Mouse (Mus musculus) heart, embryonic 13.5 days (tissue): ENCODE results near the gene Nrip3. TPM values are rescaled to one million over a fixed set of nuclear protein-coding genes. Genes with fewer than 3 reads are reported as not detected.

Experiments
- ATAC-seq: fragments of 200-750 bp; cut with Nextera tagmentation; 2 replicates; pipeline ENCODE4 v1.8.0; 2017; ENCODE audit warnings: moderate TSS enrichment; ENCODE audit not compliant: insufficient number of reproducible peaks, low FRiP score, low TSS enrichment; ENCODE audit errors: extremely low read depth
- H3K27ac ChIP-seq: fragments of 300-500 bp; sonication (generic); replicated peaks from 2 replicates; pipeline ENCODE4 v1.5.1; 2015; ENCODE audit warnings: moderate library complexity, mild to moderate bottlenecking, inconsistent platforms
- H3K27me3 ChIP-seq: fragments of 300-500 bp; sonication (generic); replicated peaks from 2 replicates; pipeline ENCODE4 v1.6.1; 2015; ENCODE audit warnings: mild to moderate bottlenecking, inconsistent platforms
- H3K36me3 ChIP-seq: fragments of 300-500 bp; sonication (generic); 2 replicates; pipeline ENCODE4 v1.6.1; 2015; ENCODE audit warnings: mild to moderate bottlenecking, inconsistent platforms
- H3K4me1 ChIP-seq: fragments of 300-500 bp; sonication (generic); 2 replicates; pipeline ENCODE4 v1.6.1; 2015; ENCODE audit warnings: inconsistent platforms
- H3K4me2 ChIP-seq: fragments of 300-500 bp; sonication (generic); 2 replicates; pipeline ENCODE4 v1.6.1; 2015; ENCODE audit warnings: inconsistent platforms, mild to moderate bottlenecking, moderate library complexity
- H3K4me3 ChIP-seq: fragments of 300-500 bp; sonication (generic); 2 replicates; pipeline ENCODE4 v1.5.1; 2015; ENCODE audit warnings: moderate library complexity, mild to moderate bottlenecking, inconsistent platforms
- H3K9ac ChIP-seq: fragments of 300-500 bp; sonication (generic); 2 replicates; pipeline ENCODE4 v1.6.1; 2015; ENCODE audit warnings: inconsistent platforms, mild to moderate bottlenecking, moderate library complexity
- H3K9me3 ChIP-seq: fragments of 300-500 bp; sonication (generic); 2 replicates; pipeline ENCODE4 v1.6.1; 2016; ENCODE audit warnings: inconsistent platforms
- whole genome bisulfite sequencing: fragments of 180-500 bp; shearing (Covaris S2); methylation state at CpG from one replicate; pipeline ENCODE4 v1.1.7; 2015; ENCODE audit warnings: mixed read lengths; 5-methylcytosine and 5-hydroxymethylcytosine counted together
- polyA plus RNA-seq: library from polyadenylated mRNA; unstranded; fragments of >200 nt; fragmentation: Nextera tagmentation; extraction: Ambion mirVana; gene quantifications from 2 replicates; pipeline ENCODE4 v1.2.1, GENCODE M21; 2015

Nrip3 gene
- polyA plus RNA-seq, result 0.33 and 0.46 TPM in 2 replicates

DNA sequence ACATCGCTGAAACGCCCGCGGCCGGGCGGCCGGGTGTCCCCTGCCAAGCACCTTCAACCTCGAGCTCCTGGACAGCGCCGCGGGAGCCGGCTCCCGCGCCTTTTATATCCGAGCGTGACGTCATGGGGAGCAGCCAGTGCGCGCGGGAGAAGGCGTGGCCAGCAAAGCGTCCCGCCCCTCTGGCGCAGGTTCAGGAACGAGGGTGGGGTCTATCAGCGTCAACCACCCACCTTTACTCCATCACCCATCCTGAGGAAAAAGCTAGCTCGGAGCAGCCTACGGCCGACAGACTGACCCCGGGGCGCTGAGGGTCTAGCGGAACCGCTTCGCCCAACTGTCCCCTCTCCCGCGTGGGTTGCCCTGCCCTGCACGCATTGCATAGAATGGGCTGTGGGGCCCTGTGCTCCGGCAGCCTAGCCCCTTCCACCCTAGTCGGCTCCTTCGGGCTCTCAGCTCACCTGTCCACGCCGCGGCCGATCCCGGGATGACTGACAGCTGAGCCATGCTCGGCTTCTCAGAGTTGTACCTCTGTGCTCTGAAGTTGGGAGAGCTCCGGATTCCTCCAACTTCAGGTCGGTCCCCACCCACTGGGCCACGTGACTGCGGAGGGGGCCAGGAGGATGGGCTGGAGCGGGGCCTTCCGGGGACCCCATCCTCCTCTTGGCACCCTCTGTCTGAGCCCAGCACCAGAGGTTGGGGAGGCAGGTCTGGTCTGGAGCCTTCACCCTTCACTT lies at the start of gene Nrip3:
Gene Nrip3, minus strand, starts transcription at position 556 of the 734 bp plus-strand sequence.
- Histone ChIP-seq H3K4me1 (peaks cover 23% of the 10 kb centered on the region), H3K9me3 (no peaks in the 10 kb centered on the region), H3K27me3 (peaks cover 73% of the 10 kb centered on the region), H3K4me2 (peak within 1 kb of the TSS; percentile 95), H3K4me3 (peak within 1 kb of the TSS; percentile 58), H3K36me3 (no peaks in the 10 kb centered on the region), H3K9ac (peak within 1 kb of the TSS; percentile 62), H3K27ac (no peak within 1 kb of the TSS)
- 2% methylated on average over 52 of the region's 52 CpGs for WGBS
- peak; percentile 79 for ATAC-seq

DNA sequence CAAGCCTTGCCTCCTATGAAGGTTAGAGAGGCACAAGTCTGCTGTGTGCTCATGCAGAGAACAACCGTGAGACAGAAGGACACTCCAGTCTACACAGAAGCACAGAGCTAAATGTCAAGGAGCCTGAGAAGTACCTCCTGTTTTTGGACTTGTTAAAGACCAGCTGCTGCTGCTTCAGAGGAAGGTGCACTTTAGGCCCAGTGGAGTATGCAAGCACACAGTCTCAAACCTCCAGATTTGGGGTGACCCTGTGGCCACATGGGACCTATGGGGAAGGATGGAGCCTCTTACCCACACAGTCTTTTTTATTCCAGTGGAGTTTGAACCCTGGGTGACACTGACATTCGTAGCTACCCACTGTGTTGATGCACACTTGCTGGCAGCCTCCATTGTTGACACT lies 49.6 kb upstream of the Nrip3 start:
- H3K4me3 ChIP-seq, result no peak overlapping the region
- WGBS, result 71% methylated on average over 2 of the region's 2 CpGs

DNA sequence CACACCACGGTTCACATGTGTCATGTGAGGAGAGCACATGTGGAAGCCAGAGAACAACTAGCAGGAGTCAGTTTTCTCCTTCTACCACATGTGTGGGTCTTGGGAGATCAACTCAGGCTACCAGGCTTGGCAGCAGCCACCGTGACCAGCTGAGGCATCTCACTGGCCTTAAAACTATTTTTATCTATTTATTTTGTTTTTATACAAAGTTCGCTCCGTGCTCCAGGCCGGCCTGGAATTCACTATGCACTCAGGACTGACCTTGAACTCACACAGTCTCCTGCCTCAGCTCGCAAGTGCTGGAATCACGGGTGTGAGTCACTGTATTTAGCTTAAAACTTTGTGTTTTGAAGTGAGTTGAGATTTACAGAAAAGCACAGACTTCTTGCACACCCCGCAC lies 45.1 kb upstream of the Nrip3 start:
- H3K27ac ChIP-seq, result no peak overlapping the region
- H3K9ac ChIP-seq, result no peak overlapping the region
- no peak for ATAC-seq
- 0 out of 2 replicates have a peak, but pooled peaks cover 3% of the 10 kb centered on the region for H3K27me3 ChIP-seq
- H3K9me3 ChIP-seq, result no peaks in the 10 kb centered on the region
- H3K4me1 ChIP-seq, result peaks cover 22% of the 10 kb centered on the region
- no peak overlapping the region for H3K4me2 ChIP-seq
- WGBS, result 64% methylated on average over 8 of the region's 8 CpGs
- H3K4me3 ChIP-seq, result no peak overlapping the region
- no peaks in the 10 kb centered on the region for H3K36me3 ChIP-seq

More for the DNA sequence above, 49.6 kb upstream of the Nrip3 start:
- ATAC-seq, result no peak
- H3K4me1 ChIP-seq, result peaks cover 26% of the 10 kb centered on the region
- H3K27me3 ChIP-seq, result no peaks in the 10 kb centered on the region
- no peaks in the 10 kb centered on the region for H3K36me3 ChIP-seq
- H3K27ac ChIP-seq, result no peak overlapping the region
- H3K9ac ChIP-seq, result no peak overlapping the region
- no peak overlapping the region for H3K4me2 ChIP-seq
- H3K9me3 ChIP-seq, result no peaks in the 10 kb centered on the region

DNA sequence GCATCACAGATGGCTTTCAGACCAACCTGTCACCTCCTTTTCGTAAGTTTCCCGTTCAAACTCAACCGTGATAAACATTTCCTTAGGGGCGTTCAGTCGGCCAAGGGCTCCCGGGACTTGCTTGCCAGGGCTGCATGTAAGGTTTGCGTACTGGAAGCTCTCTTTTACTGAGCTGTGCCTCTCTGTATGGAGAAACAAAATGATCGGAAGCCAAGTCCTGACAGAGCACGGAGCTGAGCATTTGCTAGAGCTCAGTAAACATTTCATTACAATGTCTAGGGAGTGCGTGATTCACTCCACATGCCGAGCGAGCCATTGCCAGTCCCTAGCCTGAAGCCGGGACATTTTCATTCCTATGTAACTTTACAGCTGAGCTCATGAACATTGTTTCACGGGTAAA lies 43.5 kb upstream of the Nrip3 start:
- H3K27ac ChIP-seq, result no peak overlapping the region
- H3K4me1 ChIP-seq, result peaks cover 22% of the 10 kb centered on the region
- H3K4me2 ChIP-seq, result no peak overlapping the region
- WGBS, result 68% methylated on average over 14 of the region's 14 CpGs
- no peak for ATAC-seq
- no peaks in the 10 kb centered on the region for H3K36me3 ChIP-seq
- no peaks in the 10 kb centered on the region for H3K9me3 ChIP-seq
- H3K4me3 ChIP-seq, result no peak overlapping the region
- no peak overlapping the region for H3K9ac ChIP-seq
- H3K27me3 ChIP-seq, result 0 out of 2 replicates have a peak, but pooled peaks cover 3% of the 10 kb centered on the region

DNA sequence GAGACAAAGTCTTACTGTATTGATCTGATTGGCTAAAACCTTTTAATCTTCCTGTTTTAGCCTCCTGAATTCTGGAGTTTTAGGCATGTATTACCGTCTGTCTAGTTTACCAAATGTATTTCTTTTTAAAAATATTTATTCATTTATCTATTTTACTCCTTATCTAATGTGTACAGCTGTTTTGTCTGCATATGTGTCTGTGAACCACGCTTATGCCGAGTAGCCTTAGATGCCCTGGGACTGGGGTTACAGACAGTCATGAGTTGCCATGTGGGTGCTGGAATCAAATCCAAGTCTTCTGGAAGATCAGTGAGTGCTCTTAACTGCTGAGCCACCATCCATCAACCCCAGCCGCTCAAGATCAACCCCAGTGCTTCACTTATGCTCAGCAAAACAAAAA lies 36.8 kb upstream of the Nrip3 start:
- Histone ChIP-seq H3K4me3 (no peak overlapping the region), H3K4me1 (peaks cover 8% of the 10 kb centered on the region), H3K9ac (no peak overlapping the region), H3K4me2 (no peak overlapping the region), H3K27ac (no peak overlapping the region), H3K36me3 (no peaks in the 10 kb centered on the region), H3K27me3 (no peaks in the 10 kb centered on the region), H3K9me3 (no peaks in the 10 kb centered on the region)
- 71% methylated on average over 4 of the region's 4 CpGs for WGBS
- no peak for ATAC-seq

DNA sequence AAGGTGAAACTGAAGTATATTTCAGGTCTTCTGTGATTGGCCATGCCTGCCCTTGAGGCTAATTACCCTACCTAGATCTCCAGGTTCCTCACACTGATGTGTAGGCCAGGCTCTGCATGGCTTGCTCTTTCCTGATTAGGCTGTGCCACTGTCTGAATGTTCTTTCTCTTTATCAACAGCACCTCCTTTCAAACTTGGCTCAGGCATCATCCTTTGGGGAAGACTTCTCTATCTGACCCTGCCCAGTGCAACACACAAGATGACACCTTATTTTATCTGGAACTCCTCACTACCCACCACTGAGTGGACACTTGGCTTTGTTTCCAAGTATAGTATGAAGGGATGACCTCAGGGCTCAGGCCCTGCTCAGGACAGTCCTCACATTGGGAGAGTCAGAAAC lies 36.1 kb upstream of the Nrip3 start:
- Histone ChIP-seq H3K4me2 (no peak overlapping the region), H3K9ac (no peak overlapping the region), H3K27ac (0 out of 2 replicates have a peak overlapping the region, but pooled peaks have one; percentile 8), H3K27me3 (no peaks in the 10 kb centered on the region), H3K9me3 (no peaks in the 10 kb centered on the region), H3K36me3 (no peaks in the 10 kb centered on the region), H3K4me3 (no peak overlapping the region), H3K4me1 (peaks cover 2% of the 10 kb centered on the region; the same call in 1 of the 2 replicates)
- no peak for ATAC-seq

DNA sequence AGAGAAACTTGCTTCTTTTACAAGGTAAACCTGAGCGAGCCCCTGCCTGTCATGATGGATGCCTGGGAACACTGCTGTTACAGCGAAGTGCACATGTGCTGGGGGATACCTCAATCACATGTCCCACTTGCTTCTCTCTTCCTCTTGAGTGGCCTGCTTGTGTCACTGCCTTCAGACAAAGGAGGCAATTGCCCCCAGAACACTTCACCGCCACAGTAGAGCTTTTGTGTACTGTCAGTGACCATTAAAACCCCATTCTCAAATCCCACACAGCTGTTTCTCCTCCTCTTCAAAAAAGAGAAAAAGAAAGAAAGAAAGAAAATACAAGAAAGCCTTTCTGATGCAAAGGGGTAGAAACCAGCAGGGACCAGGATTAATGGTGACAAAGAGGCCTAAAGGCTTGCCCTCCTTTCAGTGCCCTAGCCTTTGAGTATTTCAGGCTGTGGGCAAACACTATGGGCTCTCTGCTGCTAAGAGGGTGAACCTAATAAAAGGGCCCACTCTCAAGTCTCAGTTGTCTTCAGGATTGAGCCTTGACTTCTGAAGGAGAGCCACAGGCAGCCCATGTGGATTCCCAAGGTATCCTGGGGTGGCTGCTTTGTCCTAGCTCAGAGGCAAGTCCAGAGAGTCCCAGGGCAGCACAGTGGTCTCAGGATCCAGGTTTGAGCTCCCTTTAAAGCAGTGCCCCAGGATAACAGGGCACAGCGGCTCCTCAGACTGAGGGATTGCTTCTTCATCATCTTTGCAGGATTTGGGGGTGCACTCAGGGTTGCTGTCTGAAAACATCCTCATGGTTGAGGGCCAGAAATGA lies 31.7 kb upstream of the Nrip3 start:
- 0 out of 2 replicates have a peak, but pooled peaks cover 3% of the 10 kb centered on the region for H3K36me3 ChIP-seq
- no peak overlapping the region for H3K27ac ChIP-seq
- H3K4me2 ChIP-seq, result no peak overlapping the region
- no peaks in the 10 kb centered on the region for H3K9me3 ChIP-seq
- no peak overlapping the region for H3K4me3 ChIP-seq
- H3K4me1 ChIP-seq, result peaks cover 2% of the 10 kb centered on the region; the same call in 1 of the 2 replicates
- H3K9ac ChIP-seq, result no peak overlapping the region
- no peak for ATAC-seq
- H3K27me3 ChIP-seq, result no peaks in the 10 kb centered on the region
- WGBS, result 76% methylated on average over 4 of the region's 4 CpGs

DNA sequence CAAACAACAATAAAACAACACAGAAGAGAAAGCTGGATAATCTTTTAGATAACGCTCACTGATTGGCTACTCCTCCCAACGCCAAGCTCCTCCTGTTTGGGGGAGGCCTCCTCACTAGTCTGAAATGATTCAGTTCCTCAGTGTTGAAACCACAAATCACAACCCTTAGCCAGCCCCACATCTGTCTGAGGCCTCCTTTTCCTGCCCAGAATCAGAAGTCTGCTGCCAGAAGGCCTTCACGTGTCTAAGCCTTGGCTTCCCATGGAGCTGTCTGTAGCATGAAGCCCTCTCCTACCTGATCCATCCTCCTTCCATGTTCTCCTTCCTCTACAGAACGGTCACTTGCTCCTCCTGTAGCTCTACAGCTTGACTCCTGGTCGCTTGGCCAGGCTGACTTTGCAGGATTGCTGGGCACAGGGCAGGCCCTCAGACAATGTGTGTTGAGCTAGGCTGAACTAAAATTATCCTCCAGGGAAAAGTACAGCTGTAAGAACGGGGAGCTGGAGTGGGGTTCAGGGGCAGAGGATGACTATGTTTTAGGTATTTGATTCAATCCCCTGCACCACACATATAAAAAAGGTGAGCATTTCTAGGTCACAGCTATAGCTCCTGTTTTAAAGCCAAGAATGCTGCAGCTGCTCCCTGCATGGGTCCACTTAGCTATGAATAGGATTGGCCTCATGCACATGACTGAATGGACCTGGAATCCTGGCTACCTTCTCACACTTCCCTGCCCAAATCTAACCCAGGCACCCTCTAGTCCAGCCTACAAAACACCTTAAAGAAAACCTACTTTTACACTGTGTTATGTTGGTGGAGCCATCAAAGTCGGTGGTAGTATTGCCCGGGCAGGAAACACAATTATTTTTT lies 26.0 kb upstream of the Nrip3 start:
- Histone ChIP-seq H3K9ac (peak overlapping the region; percentile 47; the same call in 1 of the 2 replicates), H3K4me2 (no peak overlapping the region), H3K27ac (peak overlapping the region; percentile 77), H3K36me3 (0 out of 2 replicates have a peak, but pooled peaks cover 3% of the 10 kb centered on the region), H3K4me3 (no peak overlapping the region), H3K4me1 (peaks cover 34% of the 10 kb centered on the region), H3K9me3 (no peaks in the 10 kb centered on the region), H3K27me3 (no peaks in the 10 kb centered on the region)
- WGBS, result 63% methylated on average over 8 of the region's 8 CpGs
- no peak for ATAC-seq

DNA sequence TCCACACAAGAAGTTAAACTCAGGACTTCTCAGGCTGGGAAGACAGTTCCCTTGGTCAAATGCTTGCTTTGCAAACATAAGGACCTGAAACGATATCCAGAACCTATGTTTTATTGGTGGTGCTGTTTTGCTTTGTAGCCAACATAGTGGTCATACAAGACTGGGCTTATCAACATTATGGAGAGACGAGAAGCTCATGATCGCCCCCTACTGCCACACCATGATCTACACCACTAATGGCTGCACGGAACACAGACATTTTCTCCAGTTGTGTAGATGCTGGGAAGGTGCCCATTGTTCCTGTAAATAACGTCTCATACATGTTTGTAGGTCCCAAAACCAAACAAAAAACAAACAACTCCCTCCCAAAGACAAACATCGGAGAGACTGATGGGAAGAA lies 23.0 kb upstream of the Nrip3 start:
- 56% methylated on average over 6 of the region's 6 CpGs for WGBS
- no peak for ATAC-seq
- Histone ChIP-seq H3K4me3 (no peak overlapping the region), H3K4me2 (no peak overlapping the region), H3K9me3 (no peaks in the 10 kb centered on the region), H3K27ac (no peak overlapping the region), H3K27me3 (no peaks in the 10 kb centered on the region), H3K9ac (no peak overlapping the region), H3K36me3 (no peaks in the 10 kb centered on the region), H3K4me1 (peaks cover 41% of the 10 kb centered on the region)

DNA sequence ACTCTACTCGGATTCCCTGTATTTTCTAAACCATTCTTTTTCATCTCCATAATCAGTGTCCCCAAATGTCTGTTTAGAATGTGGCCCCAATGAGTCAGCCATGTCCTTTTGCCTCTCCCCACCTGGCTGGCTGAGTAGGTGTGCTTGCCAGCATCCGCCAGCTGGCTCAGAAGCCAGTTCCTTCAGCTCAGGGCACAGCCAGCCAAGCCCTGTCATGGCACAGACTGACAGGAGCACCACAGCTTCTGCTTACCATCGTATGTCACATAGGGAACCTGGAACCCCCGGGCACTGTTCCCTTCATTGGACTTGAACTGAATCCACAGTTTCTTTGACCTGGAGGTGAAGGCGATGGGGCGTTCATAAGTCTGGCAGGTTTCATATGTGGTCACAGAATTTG lies 22.5 kb upstream of the Nrip3 start:
- Histone ChIP-seq H3K9me3 (no peaks in the 10 kb centered on the region), H3K4me2 (no peak overlapping the region), H3K36me3 (no peaks in the 10 kb centered on the region), H3K27ac (no peak overlapping the region), H3K4me3 (no peak overlapping the region), H3K27me3 (no peaks in the 10 kb centered on the region), H3K9ac (no peak overlapping the region), H3K4me1 (peaks cover 41% of the 10 kb centered on the region)
- 82% methylated on average over 6 of the region's 6 CpGs for WGBS
- no peak for ATAC-seq

DNA sequence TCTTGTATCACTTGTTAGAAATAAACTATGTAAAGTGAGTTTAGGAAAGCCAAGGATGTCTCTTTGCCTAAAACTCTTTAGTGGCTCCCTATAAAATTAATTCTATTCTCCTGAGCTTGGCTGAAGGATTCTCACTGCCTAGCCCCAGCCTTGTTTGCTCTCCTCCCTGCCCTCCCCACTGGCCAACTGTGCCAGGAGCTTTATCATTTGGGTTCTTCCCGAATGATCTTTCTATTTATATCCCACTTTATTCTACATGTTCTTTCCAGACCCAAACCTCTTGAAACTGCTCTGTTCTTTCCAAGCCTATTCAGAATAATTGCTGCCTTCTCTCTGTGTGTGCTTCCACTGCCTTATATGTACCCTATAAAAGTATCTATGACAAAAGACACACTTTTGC lies 21.7 kb upstream of the Nrip3 start:
- no peaks in the 10 kb centered on the region for H3K27me3 ChIP-seq
- no peak overlapping the region; the same call in 1 of the 2 replicates for H3K27ac ChIP-seq
- peaks cover 47% of the 10 kb centered on the region for H3K4me1 ChIP-seq
- H3K9me3 ChIP-seq, result no peaks in the 10 kb centered on the region
- 9% methylated on average over 1 of the region's 1 CpGs for WGBS
- 0 out of 2 replicates have a peak overlapping the region, but pooled peaks have one; percentile 19 for H3K9ac ChIP-seq
- no peak overlapping the region for H3K4me2 ChIP-seq
- ATAC-seq, result no peak
- no peaks in the 10 kb centered on the region for H3K36me3 ChIP-seq
- H3K4me3 ChIP-seq, result no peak overlapping the region
